Mouse (Mus musculus): Measurements from ENCODE around the gene Hsp90ab1. TPM values are rescaled to one million over a fixed set of nuclear protein-coding genes. Genes with fewer than 3 reads are reported as not detected.

Hsp90ab1 gene
- polyA plus RNA-seq, 1 experiment from 2014 or later = 1,573 TPM

DNA sequence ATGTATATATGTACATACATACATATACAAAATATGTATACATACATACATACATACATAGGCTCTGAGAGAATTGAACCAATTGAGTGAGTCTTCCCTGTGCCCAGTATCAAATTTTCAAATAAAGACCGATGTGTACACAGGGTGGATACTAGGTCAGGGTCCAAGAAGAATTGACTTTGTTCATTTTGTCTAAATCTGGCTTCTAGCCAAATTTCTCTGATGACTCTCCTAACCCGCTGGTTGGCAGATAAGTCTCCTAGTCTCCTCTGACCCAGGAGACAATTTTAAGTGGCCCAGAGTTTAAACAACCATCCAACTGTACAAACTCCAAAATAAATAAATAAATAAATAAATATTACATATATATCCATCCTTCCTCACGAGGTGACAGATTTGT is 25.8 kb upstream of the Hsp90ab1 start:
- H3K27ac ChIP-seq (ENCODE audit: low read length) = no peak overlapping the region
- no peaks in the 10 kb centered on the region for H3K27me3 ChIP-seq (ENCODE audit: control insufficient read depth, insufficient read depth, low read length)
- H3K9ac ChIP-seq (replicated peaks; ENCODE audit: low read depth, low read length) = no peak overlapping the region; the same call in 1 of the 2 replicates
- H3K4me1 ChIP-seq (ENCODE audit: control insufficient read depth, insufficient read depth, low read length) = peaks cover 31% of the 10 kb centered on the region
- no peaks in the 10 kb centered on the region for H3K9me3 ChIP-seq (ENCODE audit: control insufficient read depth, low read depth, low read length)
- H3K36me3 ChIP-seq (ENCODE audit: control insufficient read depth, insufficient read depth, low read length) = no peaks in the 10 kb centered on the region
- WGBS = 33% methylated on average over 3 of the region's 3 CpGs
- H3K4me2 ChIP-seq (replicated peaks; ENCODE audit: low read depth, low read length) = peak overlapping the region; percentile 55
- no peak for ATAC-seq (ENCODE audit: insufficient number of reproducible peaks, insufficient read depth, low FRiP score, low read depth)
- peak overlapping the region; percentile 22; the same call in 1 of the 2 replicates for H3K4me3 ChIP-seq (ENCODE audit: low read depth, low read length)

DNA sequence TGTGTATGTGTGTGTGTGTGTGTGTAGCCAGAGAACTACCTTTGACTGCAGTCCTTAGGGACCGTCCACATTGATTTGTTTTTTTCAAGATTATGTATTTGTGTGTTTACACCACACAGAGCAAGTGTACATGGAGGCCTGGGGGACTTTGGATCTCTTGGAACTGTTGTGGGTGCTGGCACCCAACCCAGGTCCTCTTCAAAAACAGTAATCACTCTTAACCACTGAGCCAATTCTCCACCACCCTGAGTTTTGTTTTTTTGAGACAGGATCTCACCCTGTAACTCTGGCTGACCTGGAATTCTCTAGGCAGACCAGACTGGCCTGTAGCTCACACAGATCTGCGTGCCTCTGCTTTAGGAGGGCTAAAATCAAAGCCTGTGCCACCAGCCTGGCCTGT is 25.3 kb upstream of the Hsp90ab1 start:
- ATAC-seq (ENCODE audit: insufficient number of reproducible peaks, insufficient read depth, low FRiP score, low read depth) = no peak
- WGBS = 71% methylated on average over 2 of the region's 2 CpGs
- H3K36me3 ChIP-seq (ENCODE audit: control insufficient read depth, insufficient read depth, low read length) = no peaks in the 10 kb centered on the region
- H3K27me3 ChIP-seq (ENCODE audit: control insufficient read depth, insufficient read depth, low read length) = no peaks in the 10 kb centered on the region
- H3K9ac ChIP-seq (replicated peaks; ENCODE audit: low read depth, low read length) = no peak overlapping the region
- H3K27ac ChIP-seq (ENCODE audit: low read length) = no peak overlapping the region
- H3K9me3 ChIP-seq (ENCODE audit: control insufficient read depth, low read depth, low read length) = no peaks in the 10 kb centered on the region
- H3K4me1 ChIP-seq (ENCODE audit: control insufficient read depth, insufficient read depth, low read length) = peaks cover 36% of the 10 kb centered on the region
- no peak overlapping the region for H3K4me3 ChIP-seq (ENCODE audit: low read depth, low read length)
- H3K4me2 ChIP-seq (replicated peaks; ENCODE audit: low read depth, low read length) = no peak overlapping the region

DNA sequence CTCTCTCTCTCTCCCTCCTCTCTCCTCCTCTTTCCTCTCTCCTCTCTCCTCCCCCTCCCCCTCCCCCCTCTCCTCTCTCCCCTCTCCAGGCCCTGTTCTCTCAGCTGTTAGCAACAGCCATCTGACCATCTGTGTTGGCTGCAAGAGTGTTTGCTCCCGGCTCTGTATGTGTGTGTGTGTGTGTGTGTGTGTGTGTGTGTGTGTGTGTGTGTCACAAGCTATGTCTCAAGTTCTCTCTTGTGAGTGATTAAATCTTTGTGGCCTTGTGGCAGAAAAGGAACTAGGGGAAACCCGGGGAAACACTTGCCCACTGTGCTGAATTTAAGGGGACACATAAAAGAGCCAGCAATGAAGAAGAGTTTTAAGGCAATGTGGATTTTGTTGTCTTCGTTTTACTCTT is 24.7 kb upstream of the Hsp90ab1 start:
- WGBS = 42% methylated on average over 3 of the region's 3 CpGs
- no peak for ATAC-seq (ENCODE audit: insufficient number of reproducible peaks, insufficient read depth, low FRiP score, low read depth)
- Histone ChIP-seq H3K4me1 (ENCODE audit: control insufficient read depth, insufficient read depth, low read length) (peaks cover 42% of the 10 kb centered on the region), H3K4me2 (replicated peaks; ENCODE audit: low read depth, low read length) (no peak overlapping the region), H3K9ac (replicated peaks; ENCODE audit: low read depth, low read length) (no peak overlapping the region), H3K27me3 (ENCODE audit: control insufficient read depth, insufficient read depth, low read length) (no peaks in the 10 kb centered on the region), H3K4me3 (ENCODE audit: low read depth, low read length) (no peak overlapping the region), H3K9me3 (ENCODE audit: control insufficient read depth, low read depth, low read length) (no peaks in the 10 kb centered on the region), H3K36me3 (ENCODE audit: control insufficient read depth, insufficient read depth, low read length) (no peaks in the 10 kb centered on the region), H3K27ac (ENCODE audit: low read length) (no peak overlapping the region)

DNA sequence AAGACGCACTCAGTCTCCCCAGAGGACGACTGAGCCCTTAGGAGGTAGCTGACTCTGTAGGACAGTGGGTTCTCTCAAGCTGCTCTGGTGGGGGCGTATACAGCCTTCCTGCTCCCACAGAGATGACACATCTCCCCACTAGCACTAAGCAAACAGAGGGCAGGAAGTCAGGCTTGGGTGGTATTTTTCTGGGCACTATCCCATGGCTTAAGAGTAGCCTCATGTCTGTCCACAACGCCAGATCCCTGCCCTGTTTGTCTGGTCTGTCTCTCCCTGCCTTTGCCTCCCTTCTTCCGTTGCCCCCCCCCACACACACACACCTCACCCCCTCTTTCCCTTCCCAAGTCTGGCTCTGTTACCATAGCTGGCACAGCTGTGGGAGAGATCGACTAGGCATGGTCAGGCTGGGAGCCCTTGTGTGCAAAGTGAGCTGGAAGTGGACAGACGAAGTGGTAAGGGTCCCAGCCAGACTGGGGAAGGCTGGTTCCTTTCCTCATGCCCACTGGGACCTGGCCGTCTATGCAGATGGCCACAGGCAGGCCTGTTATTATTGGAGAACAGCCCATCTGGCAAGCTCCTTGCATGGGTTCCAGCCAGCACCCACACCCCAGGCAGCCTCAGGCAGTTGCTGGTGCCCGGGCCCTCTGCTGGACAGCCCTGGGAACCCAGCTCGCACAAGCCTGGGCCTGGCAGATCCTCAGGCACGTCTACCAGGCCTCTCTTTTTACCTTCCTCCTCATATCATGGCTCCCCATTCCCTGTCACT is 23.7 kb upstream of the Hsp90ab1 start:
- no peak overlapping the region for H3K4me3 ChIP-seq (ENCODE audit: low read depth, low read length)
- H3K27ac ChIP-seq (ENCODE audit: low read length) = 0 out of 2 replicates have a peak overlapping the region, but pooled peaks have one; percentile 17
- 44% methylated on average over 11 of the region's 11 CpGs for WGBS
- no peak overlapping the region for H3K4me2 ChIP-seq (replicated peaks; ENCODE audit: low read depth, low read length)
- no peaks in the 10 kb centered on the region for H3K36me3 ChIP-seq (ENCODE audit: control insufficient read depth, insufficient read depth, low read length)
- H3K4me1 ChIP-seq (ENCODE audit: control insufficient read depth, insufficient read depth, low read length) = peaks cover 49% of the 10 kb centered on the region
- ATAC-seq (ENCODE audit: insufficient number of reproducible peaks, insufficient read depth, low FRiP score, low read depth) = peak; percentile 31; the same call in 1 of the 2 replicates
- H3K9ac ChIP-seq (replicated peaks; ENCODE audit: low read depth, low read length) = no peak overlapping the region
- no peaks in the 10 kb centered on the region for H3K27me3 ChIP-seq (ENCODE audit: control insufficient read depth, insufficient read depth, low read length)
- no peaks in the 10 kb centered on the region for H3K9me3 ChIP-seq (ENCODE audit: control insufficient read depth, low read depth, low read length)

DNA sequence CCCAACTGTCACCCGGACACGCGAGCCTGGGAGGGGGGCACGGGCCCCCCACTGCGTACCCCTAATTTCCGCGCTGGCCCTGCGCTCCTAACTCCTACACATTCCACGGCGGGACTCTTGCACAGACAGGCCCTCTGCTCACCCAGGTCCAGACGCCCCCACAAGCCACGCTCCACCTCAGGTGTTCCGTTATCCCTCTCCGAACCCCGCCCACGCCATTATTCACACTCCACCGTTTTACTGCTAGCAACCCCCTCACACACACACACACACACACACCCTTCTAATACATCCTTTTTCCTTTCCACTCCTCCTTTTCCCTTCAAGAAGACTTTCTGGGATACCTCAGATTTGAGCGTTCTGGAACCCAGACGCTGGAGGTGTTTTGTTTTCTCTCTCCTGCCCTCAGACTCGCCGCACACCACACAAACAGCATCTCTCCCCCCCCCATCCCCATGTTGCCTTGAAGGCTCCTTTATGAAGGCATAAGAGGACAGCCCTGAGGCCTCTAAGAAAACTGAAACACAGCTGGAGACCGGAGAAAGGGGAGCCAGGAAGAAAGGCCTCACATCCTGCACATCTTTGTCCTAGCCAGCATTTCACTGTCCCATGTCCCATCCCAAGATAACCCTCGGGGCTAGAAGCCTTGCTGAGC is 22.8 kb upstream of the Hsp90ab1 start:
- 7% methylated on average over 23 of the region's 23 CpGs for WGBS
- ATAC-seq (ENCODE audit: insufficient number of reproducible peaks, insufficient read depth, low FRiP score, low read depth) = peak; percentile 5; the same call in 1 of the 2 replicates
- H3K36me3 ChIP-seq (ENCODE audit: control insufficient read depth, insufficient read depth, low read length) = no peaks in the 10 kb centered on the region
- H3K4me1 ChIP-seq (ENCODE audit: control insufficient read depth, insufficient read depth, low read length) = peaks cover 47% of the 10 kb centered on the region
- H3K4me3 ChIP-seq (ENCODE audit: low read depth, low read length) = peak overlapping the region; percentile 58
- H3K27ac ChIP-seq (ENCODE audit: low read length) = no peak overlapping the region
- peak overlapping the region; percentile 99 for H3K4me2 ChIP-seq (replicated peaks; ENCODE audit: low read depth, low read length)
- H3K27me3 ChIP-seq (ENCODE audit: control insufficient read depth, insufficient read depth, low read length) = no peaks in the 10 kb centered on the region
- no peaks in the 10 kb centered on the region for H3K9me3 ChIP-seq (ENCODE audit: control insufficient read depth, low read depth, low read length)
- H3K9ac ChIP-seq (replicated peaks; ENCODE audit: low read depth, low read length) = peak overlapping the region; percentile 38

DNA sequence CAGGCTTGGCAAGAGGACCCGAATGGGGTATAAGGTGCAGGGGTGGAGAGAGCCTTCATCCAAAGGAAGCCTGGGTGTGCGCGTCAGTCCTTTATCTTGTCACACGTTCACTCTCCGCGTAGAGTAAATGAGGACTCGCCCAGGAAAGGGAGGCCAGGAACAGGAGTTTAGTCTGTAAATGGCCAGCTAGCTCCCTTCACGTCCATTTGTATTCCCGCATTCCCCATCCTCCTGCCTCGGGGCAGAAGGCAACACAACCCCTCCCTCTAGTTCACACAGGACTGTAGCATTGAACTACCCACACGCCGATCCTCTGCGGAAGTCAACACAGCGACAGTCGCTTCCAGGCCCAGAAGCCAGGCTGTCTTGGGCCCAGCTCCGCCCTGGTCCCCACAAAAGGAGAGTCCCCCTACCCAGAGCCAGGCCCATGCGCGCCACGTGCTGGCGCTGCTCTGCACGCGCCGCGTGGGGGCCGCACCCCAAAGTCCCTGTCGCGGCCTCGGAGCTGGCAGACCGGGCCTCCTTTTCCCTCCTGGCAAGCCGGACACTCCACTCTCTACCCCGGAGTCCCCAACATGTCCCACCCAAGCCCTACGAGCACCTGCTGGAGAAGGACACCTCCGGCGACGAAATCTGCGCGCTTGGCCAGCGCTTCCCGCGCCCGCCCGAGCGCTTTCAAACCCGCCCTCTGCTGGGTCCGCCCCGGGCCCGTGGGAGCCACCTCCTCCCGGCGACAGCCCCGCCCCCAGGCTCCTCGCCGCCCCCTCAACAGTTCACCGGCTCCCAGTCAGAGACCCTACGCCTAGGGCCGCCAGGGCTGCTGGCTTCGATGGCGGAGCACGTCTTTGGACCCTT is 22.0 kb upstream of the Hsp90ab1 start:
- H3K4me2 ChIP-seq (replicated peaks; ENCODE audit: low read depth, low read length) = peak overlapping the region; percentile 99
- H3K4me3 ChIP-seq (ENCODE audit: low read depth, low read length) = peak overlapping the region; percentile 58
- peak overlapping the region; percentile 38 for H3K9ac ChIP-seq (replicated peaks; ENCODE audit: low read depth, low read length)
- H3K27me3 ChIP-seq (ENCODE audit: control insufficient read depth, insufficient read depth, low read length) = no peaks in the 10 kb centered on the region
- no peaks in the 10 kb centered on the region for H3K9me3 ChIP-seq (ENCODE audit: control insufficient read depth, low read depth, low read length)
- peaks cover 47% of the 10 kb centered on the region for H3K4me1 ChIP-seq (ENCODE audit: control insufficient read depth, insufficient read depth, low read length)
- 2% methylated on average over 57 of the region's 58 CpGs for WGBS
- H3K36me3 ChIP-seq (ENCODE audit: control insufficient read depth, insufficient read depth, low read length) = no peaks in the 10 kb centered on the region
- ATAC-seq (ENCODE audit: insufficient number of reproducible peaks, insufficient read depth, low FRiP score, low read depth) = peak; percentile 59; the same call in 1 of the 2 replicates
- peak overlapping the region; percentile 21; the same call in 1 of the 2 replicates for H3K27ac ChIP-seq (ENCODE audit: low read length)

DNA sequence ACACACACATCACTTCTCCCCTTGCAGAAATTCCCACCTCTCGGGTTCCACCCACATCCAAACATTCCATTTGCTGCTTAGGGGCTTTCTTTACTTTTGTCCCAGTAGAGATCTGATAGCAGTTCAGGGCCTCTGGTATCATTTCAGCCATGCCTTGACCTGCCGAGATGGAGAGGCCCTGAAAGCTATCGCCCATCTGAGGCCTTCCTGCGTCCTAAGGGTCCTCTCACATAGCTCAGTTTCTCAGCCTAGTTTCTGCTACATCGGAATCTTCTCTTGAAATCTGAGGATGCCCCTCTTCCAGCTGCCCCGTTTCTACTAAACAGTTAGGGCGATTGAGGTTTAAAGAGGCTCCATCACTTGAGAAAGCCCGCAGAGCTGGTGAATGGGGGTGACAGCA is 21.1 kb upstream of the Hsp90ab1 start:
- H3K9ac ChIP-seq (replicated peaks; ENCODE audit: low read depth, low read length) = no peak overlapping the region; the same call in 1 of the 2 replicates
- no peak overlapping the region for H3K27ac ChIP-seq (ENCODE audit: low read length)
- H3K4me2 ChIP-seq (replicated peaks; ENCODE audit: low read depth, low read length) = peak overlapping the region; percentile 99
- peaks cover 40% of the 10 kb centered on the region for H3K4me1 ChIP-seq (ENCODE audit: control insufficient read depth, insufficient read depth, low read length)
- H3K36me3 ChIP-seq (ENCODE audit: control insufficient read depth, insufficient read depth, low read length) = no peaks in the 10 kb centered on the region
- peak overlapping the region; percentile 58 for H3K4me3 ChIP-seq (ENCODE audit: low read depth, low read length)
- no peaks in the 10 kb centered on the region for H3K9me3 ChIP-seq (ENCODE audit: control insufficient read depth, low read depth, low read length)
- no peaks in the 10 kb centered on the region for H3K27me3 ChIP-seq (ENCODE audit: control insufficient read depth, insufficient read depth, low read length)
- WGBS = 33% methylated on average over 8 of the region's 8 CpGs
- no peak for ATAC-seq (ENCODE audit: insufficient number of reproducible peaks, insufficient read depth, low FRiP score, low read depth)

DNA sequence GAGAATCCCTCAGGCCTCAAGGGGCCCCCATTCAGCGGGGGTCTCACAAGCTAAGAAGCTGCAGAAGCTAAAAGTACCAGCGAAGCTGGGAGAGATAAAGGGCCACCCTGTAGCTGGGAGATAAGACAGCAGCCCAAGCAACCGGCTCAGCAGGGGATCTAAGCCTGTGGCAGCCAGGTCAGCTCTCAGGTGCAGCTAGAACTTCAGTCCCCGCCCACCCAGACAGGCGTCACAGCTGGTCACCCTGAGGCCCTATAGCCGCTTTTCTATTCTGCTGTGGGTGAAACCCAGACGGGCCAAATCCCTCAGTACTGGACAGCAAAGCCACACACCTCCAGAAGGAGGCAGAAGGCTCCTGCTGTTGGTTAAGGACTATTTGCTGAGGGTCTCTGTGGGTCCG is 20.4 kb upstream of the Hsp90ab1 start:
- Histone ChIP-seq H3K4me2 (replicated peaks; ENCODE audit: low read depth, low read length) (peak overlapping the region; percentile 99), H3K9me3 (ENCODE audit: control insufficient read depth, low read depth, low read length) (no peaks in the 10 kb centered on the region), H3K36me3 (ENCODE audit: control insufficient read depth, insufficient read depth, low read length) (no peaks in the 10 kb centered on the region), H3K27me3 (ENCODE audit: control insufficient read depth, insufficient read depth, low read length) (no peaks in the 10 kb centered on the region), H3K9ac (replicated peaks; ENCODE audit: low read depth, low read length) (no peak overlapping the region; the same call in 1 of the 2 replicates), H3K4me1 (ENCODE audit: control insufficient read depth, insufficient read depth, low read length) (peaks cover 38% of the 10 kb centered on the region), H3K4me3 (ENCODE audit: low read depth, low read length) (no peak overlapping the region), H3K27ac (ENCODE audit: low read length) (no peak overlapping the region)
- peak; percentile 38; the same call in 1 of the 2 replicates for ATAC-seq (ENCODE audit: insufficient number of reproducible peaks, insufficient read depth, low FRiP score, low read depth)
- 27% methylated on average over 8 of the region's 8 CpGs for WGBS

All from stomach, embryonic 14.5 days (tissue).